Mouse (Mus musculus) heart, postnatal 36 days (tissue): Measurements from ENCODE around the gene Camsap3. TPM values are rescaled to one million over a fixed set of nuclear protein-coding genes. Genes with fewer than 3 reads are reported as not detected.

Source experiments
- DNase-seq, 2 experiments: peaks; one replicate each; pipeline ENCODE4 v3.0.0; 2021 to 2022
- intact Hi-C: fragments of 180-260 bp; cut with DNase I; formaldehyde crosslinking; loops from one replicate; pipeline ENCODE4 v1.15.1; 2025
- total RNA-seq, 2 experiments: library from RNA; stranded (reverse); gene quantifications; 2 replicates each; pipeline ENCODE4 v1.2.3; 2021

The Camsap3 gene
- total RNA-seq, 2 experiments from 2014 or later: 1.1 to 1.4 TPM

DNA sequence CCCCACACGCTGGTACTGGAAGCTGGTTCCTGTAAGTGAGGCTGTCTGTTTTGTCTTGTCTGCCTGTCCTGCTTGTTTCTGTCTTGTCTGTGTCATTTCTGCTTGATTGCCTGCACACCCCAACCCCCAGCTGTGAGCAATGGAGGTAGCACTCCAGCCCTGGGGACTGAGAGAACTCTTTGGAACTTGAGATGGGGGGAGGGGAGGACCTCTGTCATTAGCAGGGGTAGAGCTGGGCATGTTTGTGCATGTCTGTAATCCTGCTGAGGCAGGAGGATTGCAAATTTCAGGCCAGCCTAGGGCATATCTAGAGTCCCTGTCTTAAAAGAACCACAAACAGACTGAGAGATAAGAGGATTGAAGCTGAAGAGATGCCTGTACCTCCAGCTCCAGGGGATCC is 12.1 kb downstream of the Camsap3 start:
- intact Hi-C loops: no loop called here
- DNase-seq: no peak

DNA sequence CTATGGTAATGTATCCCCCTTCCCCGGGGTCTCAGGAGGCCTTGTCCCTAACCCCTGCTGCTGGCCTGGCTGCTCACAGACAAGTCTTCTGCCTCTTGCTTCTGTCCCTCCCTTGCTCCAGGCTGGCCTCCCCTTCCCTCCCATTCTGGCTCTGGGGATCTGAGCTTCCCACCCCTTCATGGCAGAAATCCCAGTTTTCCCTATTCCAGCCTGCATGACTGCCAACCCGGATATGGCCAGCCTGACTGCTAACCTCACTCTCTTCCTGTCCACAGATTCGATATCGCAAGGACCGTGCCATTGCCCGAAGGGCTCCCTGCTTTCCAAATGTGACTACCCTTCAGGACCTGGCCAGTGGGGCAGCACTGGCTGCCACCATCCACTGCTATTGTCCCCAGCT is 13.3 kb downstream of the Camsap3 start:
- intact Hi-C loops: no loop called here
- DNase-seq: peak; percentile 60 to 65

DNA sequence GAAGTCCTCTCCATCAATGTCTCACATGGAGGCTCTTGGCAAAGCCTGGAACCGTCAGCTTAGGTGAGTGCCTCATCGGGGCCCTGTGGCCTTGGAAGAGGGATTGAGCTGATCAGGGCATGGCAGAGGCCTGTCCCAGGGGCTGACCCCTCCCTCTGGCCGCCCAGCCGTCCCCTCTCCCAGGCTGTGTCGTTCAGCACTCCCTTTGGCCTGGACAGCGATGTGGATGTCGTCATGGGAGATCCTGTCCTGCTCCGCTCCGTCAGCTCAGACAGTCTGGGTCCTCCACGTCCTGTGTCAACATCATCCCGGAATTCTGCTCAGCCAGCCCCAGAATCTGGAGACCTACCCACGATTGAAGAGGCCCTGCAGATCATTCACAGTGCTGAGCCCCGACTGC is 16.3 kb downstream of the Camsap3 start:
- no peak for DNase-seq
- intact Hi-C loops: no loop called here

DNA sequence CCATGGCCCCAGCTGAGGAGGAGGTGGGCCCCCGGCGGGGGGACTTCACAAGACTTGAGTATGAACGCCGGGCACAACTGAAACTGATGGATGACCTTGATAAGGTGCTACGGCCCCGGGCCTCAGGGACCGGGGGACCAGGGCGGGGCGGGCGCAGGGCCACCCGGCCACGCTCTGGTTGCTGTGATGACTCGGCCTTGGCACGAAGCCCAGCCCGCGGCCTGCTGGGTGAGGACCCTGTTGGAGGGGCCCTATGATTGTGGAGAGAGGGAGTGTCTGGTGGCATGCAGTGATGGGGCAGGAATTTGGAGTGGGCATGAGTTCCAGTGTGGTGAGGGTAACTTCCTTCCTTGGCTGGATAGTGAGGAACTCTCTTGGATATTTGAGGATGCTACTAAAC is 19.5 kb downstream of the Camsap3 start:
- intact Hi-C loops: no loop called here
- no peak for DNase-seq

DNA sequence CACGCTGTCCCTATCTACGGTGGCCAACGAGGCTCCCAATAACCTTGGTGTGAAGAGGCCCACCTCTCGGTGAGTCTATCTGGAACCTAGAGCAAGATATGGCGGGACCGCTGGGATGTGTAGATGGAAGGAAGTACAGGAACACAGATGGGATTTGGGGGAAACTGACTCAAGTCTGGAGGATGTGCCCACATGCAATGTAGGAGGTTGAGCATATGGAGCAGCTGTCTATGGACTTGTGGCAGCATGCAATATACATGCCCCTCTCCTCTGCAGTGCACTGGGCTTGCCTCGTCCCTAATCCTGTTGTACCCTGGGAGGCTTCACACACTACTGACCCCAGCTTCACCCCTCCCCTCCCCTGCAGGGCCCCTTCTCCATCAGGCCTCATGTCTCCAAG is 20.7 kb downstream of the Camsap3 start:
- no peak for DNase-seq
- intact Hi-C loops: no loop called here

DNA sequence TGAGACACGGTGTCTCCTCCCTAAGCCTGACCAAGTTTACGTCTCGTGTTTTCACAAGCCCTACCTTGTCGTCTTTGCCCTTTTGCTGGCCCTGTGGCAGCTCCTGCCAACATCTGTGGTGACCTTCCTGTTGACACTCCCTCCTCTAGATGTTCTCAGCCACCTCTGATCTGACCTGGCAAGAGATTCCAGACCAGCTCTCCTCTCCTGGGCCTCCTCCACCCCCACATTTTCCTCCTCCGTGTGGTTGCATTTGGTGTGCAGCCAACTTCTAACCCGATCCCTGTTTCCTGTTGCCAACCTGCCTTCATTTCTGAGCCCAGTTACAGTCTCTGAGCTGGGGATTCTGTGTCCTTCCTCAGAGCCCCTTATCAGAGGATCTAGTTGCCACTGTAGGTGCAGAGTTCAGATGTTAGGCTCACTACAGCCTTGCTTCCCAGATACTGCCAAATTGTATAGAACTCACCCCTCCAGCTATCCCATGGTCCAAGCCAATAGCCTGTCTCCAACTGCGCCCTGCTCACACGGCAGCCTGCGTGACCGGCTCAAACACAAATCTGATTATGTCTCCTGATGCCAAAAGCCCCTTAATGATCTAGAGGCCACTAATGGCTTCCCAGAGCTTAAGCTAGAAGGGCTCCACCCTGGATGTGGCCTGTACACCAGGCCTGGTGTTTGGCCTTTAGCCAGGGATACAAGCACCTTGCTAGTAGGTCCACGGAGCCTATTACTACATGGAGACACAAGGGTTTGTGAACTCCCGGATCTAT is 22.1 kb downstream of the Camsap3 start:
- DNase-seq: no peak
- intact Hi-C loops: no loop called here

DNA sequence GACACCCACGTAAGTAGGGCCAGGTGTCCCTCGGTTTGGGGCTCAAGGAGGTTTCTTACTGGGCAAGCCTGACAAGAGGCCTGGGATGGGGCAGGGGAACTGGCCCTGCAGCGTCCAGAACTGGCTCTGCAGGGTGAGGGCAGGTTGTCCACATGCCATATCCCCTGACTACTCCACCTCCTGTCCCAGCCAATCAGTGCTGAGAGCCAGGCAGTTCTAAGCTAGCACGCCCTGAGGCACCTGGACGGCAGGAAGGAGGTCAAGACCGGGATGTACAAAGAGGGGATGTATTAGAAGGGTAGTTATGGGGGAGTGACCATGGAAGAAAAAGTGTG is 22.7 kb downstream of the Camsap3 start:
- intact Hi-C loops: no loop called here
- no peak for DNase-seq

DNA sequence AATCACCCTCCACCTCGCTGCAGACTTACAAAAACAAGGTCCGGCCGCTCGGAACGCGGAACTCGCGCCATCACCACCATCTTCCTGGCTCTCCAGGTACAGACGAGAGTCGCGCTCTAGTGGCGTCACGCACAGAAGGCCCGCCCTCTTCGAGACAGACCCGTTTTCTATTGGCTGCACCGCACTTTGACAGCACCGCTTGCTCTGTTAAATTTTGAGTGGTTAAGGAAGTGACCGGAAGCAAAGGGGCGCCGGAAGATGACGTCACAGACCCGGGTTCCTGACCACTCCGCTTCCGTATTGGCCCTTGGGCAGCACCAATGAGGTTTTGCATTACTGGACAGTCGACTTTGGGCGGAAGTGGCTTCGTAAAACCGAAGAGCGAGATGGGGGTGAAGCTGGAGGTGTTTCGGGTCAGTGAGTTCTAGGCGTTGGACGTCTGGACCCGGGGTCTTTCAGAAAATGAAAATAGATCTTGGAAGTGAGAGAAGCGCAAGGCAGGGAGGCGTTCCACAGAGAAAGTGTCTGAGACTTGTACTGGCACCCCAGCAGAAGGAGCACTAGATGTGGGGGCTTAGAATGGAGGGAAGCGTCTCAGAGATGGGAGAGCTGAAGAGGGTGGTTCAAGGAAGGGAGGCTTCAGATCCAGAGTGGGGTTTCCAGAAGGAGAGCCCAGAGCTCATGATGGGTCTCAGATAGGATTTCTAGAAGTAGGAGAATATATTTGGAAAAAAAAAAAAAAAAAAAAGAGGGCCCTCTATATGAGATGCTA is 34.3 kb downstream of the Camsap3 start, which contains the start of the genes Xab2 and Pet100:
Xab2 (minus strand) TSS at position 118 of the 772 bp plus-strand sequence.
Pet100 (plus strand) TSS at position 350 of the 772 bp plus-strand sequence.
- intact Hi-C loops: loop anchor here (2.0 to 10.0 kb wide), 4 partner anchors 55 to 1056 kb away; partner anchors contain the start of genes Ctxn1, Pnpla6, Snapc2 and Trappc5
- peak; percentile 97 to 98 for DNase-seq

DNA sequence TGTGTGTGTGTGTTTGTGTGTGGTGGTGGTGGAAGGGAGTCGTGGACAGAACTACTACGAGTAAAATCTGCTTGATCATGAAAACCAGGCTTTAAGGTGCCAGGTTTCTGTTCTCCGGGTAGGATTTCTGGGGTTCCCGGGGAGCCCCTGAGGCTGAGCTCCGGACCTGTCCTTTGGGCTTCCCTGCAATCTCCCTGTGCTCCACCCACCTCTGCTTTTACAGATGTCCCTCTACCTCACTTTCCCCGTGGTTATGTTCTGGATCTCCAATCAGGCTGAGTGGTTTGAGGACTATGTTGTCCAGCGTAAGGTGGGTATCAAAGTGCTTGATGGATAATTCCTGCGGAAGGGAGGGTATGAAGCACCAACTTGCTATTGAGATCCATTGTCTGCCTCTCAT is 35.0 kb downstream of the Camsap3 start:
- no peak for DNase-seq
- intact Hi-C loops: loop anchor here (5.0 to 10.0 kb wide), 3 partner anchors 105 to 1055 kb away; partner anchors contain the start of genes Ctxn1, Pnpla6 and Snapc2

DNA sequence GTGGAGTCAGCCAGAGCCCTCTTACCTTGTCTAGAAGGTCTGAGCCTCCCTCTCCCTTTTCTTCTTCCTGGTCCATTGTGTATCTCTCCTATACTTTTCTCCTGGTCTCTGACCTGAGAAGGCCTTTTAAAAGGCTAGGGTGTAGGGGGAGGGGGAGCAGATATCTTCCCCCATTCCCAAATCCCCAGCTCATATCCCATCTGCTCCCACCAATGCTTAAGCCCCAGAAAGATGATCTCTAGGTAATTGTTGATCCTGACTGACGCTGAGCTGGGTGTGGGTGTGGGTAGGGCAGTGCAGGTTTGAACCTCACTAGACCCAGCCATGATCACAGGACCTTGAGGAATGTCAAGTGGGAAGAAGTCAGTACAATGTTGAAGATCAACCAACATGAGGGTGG is 38.4 kb downstream of the Camsap3 start, which contains the start of gene Pcp2:
Pcp2 (minus strand) TSS at position 101 of the 400 bp plus-strand sequence.
- no peak for DNase-seq
- intact Hi-C loops: loop anchor here (10.0 kb wide), 1 partner anchor 629 kb away; the partner anchor contains the start of genes Ctxn1 and Snapc2

DNA sequence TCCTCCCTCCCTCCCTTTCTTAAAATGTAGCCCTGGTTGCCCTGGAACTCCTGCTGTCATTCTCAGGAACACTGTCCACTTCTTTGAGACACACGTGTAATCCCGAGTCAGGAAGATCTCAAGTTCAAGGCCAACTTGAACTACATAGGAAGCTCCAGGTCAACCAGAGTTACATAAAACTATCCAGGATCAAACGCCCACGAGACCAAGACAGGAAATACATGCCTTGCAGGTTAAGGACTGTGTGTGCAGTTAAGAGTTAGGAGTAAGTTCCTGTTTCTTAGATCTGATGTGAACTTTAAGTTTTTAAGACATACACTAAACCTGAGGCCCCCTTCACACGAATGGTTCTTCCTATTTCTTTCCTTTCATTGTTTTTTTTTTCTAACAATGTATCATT is 39.9 kb downstream of the Camsap3 start:
- DNase-seq: no peak
- intact Hi-C loops: loop anchor here (10.0 kb wide), 1 partner anchor 628 kb away; the partner anchor contains the start of genes Ctxn1 and Snapc2

DNA sequence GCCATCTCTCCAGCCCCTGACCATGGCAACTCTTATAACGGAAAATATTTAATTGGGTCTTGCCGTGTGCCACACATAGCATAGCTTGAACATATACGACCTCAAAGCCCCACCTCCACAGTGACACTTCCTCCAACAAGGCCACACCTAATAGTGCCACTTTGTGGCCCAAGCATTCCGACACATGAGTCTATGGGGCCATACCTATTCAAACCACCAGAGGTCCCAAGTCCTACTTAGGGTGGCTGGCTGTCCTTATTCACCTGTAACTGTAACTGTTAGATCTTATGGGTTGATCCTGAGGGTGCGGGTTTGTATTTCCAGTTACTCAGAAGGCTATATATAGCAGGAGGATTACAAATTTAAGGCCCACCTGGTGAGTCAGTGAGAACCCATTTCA is 40.9 kb downstream of the Camsap3 start:
- DNase-seq: no peak
- intact Hi-C loops: loop anchor here (10.0 kb wide), 1 partner anchor 627 kb away; the partner anchor contains the start of genes Ctxn1 and Snapc2

DNA sequence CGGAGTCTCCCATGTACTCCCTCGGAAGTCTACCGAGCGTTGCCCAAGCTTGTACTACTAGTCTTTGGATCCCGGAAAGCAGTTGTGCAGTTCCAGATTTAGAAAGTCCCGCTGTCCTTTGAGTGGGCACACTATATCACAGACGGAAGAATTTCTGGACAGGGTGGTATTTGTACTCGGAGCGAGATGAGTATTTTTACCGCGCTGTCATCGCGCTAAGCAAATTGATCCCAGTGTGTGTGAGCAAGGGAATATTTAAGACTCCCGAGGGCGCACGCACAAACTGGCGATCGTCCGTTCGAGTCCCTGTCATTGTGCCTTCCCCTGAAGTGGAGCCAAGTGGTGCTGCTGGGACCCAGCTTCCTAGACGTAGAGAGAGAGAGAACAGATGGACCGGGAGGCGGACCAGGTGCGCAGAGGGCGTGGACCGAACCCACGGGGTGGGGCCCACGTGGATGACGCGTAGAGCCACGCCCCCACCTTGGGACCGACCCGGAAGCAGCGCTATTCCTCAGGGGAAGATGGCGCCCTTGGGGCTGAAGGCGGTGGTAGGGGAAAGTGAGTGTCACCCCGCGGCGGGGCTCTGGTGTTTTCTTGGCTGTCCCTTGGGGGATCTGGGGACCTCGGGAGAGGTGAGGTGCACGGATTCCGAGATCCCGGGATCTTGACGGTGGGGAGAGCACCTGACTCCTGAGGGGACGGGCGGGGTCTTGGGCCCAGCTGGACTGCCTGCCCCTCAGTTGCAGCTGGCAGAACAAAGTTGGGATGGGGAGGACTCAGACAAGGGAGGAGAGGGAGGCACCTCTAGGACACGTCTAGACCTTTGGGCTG is 43.8 kb downstream of the Camsap3 start, which contains the start of gene Stxbp2:
Stxbp2 (plus strand) TSS at position 309 of the 831 bp plus-strand sequence.
- intact Hi-C loops: no loop called here
- peak; percentile 39 to 50 for DNase-seq

DNA sequence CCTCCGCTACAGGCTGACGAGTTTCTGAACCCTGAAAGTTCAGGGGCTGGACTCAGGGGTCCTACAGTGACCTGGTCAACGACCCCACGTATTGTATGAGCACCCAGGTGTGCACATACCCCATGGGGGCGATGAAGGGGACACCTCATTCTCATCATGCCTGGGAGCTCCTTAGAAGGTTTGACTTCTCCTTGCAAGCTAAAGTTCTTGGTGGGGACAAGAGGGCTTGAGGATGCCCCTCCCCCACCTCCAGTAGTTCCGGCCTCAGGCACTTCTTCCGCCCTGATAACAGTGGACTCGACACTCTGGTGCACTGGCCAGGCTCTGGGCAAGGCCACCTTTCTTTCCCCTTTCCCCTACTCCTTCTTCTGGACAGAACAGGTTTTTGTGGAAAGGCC is 44.4 kb downstream of the Camsap3 start:
- intact Hi-C loops: no loop called here
- DNase-seq: no peak

DNA sequence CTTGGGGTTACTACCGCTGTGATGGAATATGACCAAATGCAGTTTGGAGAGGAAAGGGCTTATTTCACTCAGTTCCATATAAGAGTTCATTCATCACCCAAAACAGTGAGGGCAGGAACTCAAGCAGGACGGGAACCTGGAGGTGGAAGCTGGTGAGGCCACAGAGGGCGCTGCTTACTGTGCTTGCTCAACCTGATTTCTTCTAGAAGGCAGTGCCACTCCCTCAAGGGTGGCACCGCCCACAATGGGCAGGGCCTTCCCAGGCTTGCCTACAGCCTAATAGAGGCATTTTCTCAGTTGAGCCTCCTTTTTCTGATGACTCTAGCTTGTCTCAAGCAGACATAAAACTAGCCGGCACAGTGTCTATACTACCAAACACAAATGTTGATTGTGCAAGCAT is 58.7 kb downstream of the Camsap3 start:
- DNase-seq: peak in 1 of 2 experiments; percentile 30
- intact Hi-C loops: no loop called here

DNA sequence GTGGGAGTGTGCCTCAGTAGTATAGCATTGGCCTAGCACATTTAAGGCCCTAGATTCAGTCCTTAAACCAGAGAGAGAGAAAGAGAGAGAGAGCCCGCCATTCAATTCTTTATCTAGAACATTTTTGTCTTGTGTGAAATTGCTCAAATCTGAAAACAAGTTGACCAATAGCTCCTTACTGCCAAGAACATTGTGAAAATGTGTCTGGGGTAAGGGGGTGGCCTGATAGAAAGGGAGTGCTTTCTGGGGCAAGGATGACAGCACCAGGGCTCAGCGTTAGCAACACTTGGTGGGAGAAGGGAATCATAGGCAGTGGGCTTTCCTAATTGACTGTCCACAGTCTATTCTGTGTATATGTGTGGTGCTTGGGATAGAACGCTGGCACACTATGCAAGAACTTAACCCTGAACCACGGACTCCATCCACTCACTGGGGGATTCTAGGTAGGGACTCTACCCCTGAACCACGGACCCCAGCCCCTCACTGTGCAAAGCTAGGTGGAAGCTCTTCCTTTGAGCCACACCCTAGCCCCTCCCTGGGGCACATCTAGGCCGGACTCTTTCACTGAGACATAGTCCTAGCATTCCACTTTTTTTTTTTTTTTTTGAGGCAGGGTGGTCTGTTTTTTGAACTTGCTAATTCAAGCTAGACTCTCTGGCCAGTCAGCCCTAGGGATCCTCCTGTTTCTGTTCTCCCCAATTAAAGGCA is 59.9 kb downstream of the Camsap3 start:
- intact Hi-C loops: no loop called here
- DNase-seq: no peak

DNA sequence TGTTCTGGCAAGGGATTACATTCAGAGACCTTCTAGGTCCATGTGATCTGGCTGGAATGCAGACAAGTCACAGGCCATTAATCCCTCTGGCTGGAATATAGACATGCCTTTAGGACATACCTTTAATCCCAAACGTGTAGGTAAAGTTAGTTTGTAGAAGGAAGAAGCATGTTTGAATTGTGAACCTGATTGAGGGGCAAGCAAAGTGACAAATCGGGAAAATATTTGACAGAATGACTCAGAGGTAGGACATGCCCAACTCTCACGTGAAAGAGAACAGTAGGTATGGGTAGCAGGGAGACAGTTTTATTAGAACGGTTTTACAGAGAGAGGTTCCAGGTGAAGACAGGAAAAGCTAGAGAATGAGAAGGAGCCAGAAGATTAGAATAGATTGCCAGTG is 60.5 kb downstream of the Camsap3 start:
- no peak for DNase-seq
- intact Hi-C loops: no loop called here

DNA sequence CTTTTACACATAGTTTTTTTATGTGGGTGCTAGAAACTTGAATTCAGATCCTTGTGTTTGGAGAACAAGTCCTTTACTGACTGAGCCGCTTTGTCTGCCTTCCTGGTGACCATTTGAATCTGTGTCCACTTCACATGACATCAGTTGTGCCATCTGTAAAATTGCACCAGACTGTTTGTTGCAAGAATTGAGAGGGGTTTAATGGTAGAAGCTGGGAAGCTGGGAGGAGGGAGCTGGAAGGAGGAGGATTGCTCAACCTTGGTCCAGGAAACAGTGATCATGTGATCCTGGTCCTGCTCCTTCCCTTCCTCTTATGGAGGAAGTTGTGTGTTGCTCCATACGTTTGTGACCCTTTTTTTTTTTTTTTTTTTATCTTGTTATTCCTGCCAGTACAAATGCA is 61.2 kb downstream of the Camsap3 start:
- DNase-seq: no peak

DNA sequence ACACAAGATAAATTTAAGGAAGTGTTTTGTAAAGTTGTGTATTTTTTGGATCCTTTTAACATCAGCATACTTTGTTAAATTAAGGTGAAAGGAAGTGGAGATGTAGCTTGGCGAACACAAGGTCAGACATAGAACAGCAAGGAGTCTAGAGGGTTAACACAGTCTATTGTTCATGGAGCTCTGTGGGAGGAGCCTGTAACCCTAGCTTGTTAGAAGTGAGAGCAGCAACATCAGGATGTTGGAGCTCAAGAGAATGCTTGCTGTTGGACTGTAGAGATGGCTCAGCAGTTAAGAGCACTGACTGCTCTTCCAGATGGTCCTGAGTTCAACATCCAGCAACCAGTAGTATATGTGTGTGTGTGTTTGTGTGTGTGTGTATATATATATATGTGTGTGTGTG is 61.9 kb downstream of the Camsap3 start:
- no peak for DNase-seq
- intact Hi-C loops: no loop called here

More for the DNA sequence above, 61.2 kb downstream of the Camsap3 start:
- intact Hi-C loops: no loop called here

DNA sequence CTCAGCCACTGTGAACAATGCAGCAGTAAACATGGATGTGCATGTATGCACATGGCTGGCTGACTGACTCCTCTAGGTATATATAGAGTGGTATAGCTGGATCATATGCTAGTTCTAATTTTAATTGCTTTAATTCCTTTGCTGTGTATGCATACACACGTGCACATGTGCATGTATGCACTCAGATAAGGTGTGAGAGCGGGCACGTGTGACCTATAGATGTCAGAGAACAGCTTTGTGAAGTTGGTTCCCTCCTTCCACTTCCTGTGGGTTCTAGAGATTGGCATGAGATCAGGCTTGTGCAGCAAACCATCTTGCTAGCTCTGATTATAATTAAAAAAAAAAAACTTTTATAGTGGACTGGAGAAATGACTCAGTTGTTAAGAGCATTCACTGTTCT is 65.8 kb downstream of the Camsap3 start:
- DNase-seq: no peak
- intact Hi-C loops: no loop called here
